Mouse (Mus musculus) limb, embryonic 11.5 days (tissue): ENCODE measurements around the gene Hus1b. TPM values are rescaled to one million over a fixed set of nuclear protein-coding genes. Genes with fewer than 3 reads are reported as not detected.
A peak's percentile ranks its signal among the peaks of the same experiment; 100 is the strongest.

Experiments used
- ATAC-seq: fragments of 200-750 bp; cut with Nextera tagmentation; 2 replicates; pipeline ENCODE4 v1.8.0; 2017; ENCODE audit warnings: low read depth; ENCODE audit not compliant: insufficient number of reproducible peaks, low FRiP score, low TSS enrichment
- DNase-seq: peaks from one replicate; pipeline ENCODE4 v3.0.0-alpha.2; 2015; ENCODE audit warnings: low spot score
- H3K27ac ChIP-seq: fragments of 300-500 bp; sonication (generic); replicated peaks from 2 replicates; pipeline ENCODE4 v1.5.1; 2014; ENCODE audit warnings: low read depth, mild to moderate bottlenecking, low read length
- H3K27me3 ChIP-seq: fragments of 300-500 bp; sonication (generic); 2 replicates; pipeline ENCODE4 v1.6.1; 2014; ENCODE audit warnings: mild to moderate bottlenecking, low read length, mixed read lengths; ENCODE audit not compliant: control insufficient read depth, insufficient read depth
- H3K36me3 ChIP-seq: fragments of 300-500 bp; sonication (generic); 2 replicates; pipeline ENCODE4 v1.6.1; 2014; ENCODE audit warnings: mild to moderate bottlenecking, low read length, moderate library complexity, mixed read lengths; ENCODE audit not compliant: control insufficient read depth, insufficient read depth
- H3K4me1 ChIP-seq: fragments of 300-500 bp; sonication (generic); 2 replicates; pipeline ENCODE4 v1.6.1; 2014; ENCODE audit warnings: low read length, mixed read lengths; ENCODE audit not compliant: control insufficient read depth, insufficient read depth
- H3K4me2 ChIP-seq: fragments of 300-500 bp; sonication (generic); 2 replicates; pipeline ENCODE4 v1.6.1; 2014; ENCODE audit warnings: low read depth, mild to moderate bottlenecking, moderate library complexity; ENCODE audit not compliant: severe bottlenecking
- H3K4me3 ChIP-seq: fragments of 300-500 bp; sonication (generic); 2 replicates; pipeline ENCODE4 v1.5.1; 2014; ENCODE audit warnings: low read depth, low read length
- H3K9ac ChIP-seq: fragments of 300-500 bp; sonication (generic); 2 replicates; pipeline ENCODE4 v1.6.1; 2014; ENCODE audit warnings: mild to moderate bottlenecking, low read length
- H3K9me3 ChIP-seq: fragments of 300-500 bp; sonication (generic); 2 replicates; pipeline ENCODE4 v1.6.1; 2016; ENCODE audit warnings: low read length; ENCODE audit not compliant: control insufficient read depth
- WGBS: fragments of 180-500 bp; shearing (Covaris S2); extraction: QIAGEN DNeasy Blood & Tissue Kit; methylation state at CpG from one replicate; pipeline ENCODE4 v1.1.7; 2014; 5-methylcytosine and 5-hydroxymethylcytosine counted together
- polyA plus RNA-seq: library from polyadenylated mRNA; unstranded; fragments of >200 nt; fragmentation: Nextera tagmentation; extraction: Ambion mirVana; gene quantifications from 2 replicates; pipeline ENCODE4 v1.2.1, GENCODE M21; 2014

Gene Hus1b
- polyA plus RNA-seq, result not detected in 2 replicates

DNA sequence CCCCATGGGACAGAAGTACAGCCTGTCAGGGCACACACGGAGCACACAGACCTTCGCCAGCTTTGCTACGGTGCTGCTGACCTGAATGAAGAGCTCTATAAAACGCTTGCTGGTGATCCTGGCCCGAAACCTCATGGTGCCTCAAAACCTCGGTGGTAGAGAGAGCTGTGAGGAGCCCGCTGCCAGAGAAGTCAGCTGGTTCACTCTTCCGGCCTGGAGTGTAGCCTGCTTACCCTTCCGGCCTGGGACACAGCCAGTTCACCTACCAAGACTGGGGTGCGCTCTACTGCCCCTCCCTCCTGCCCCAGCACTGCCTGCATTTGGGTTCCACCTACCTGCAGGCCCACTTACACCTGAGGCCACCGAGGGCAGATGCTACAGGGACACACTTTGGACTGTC, at the start of gene Hus1b:
Hus1b (minus strand) TSS at position 220 of the 400 bp plus-strand sequence.
- no peak within 1 kb of the TSS for H3K9ac ChIP-seq
- 89% methylated on average over 11 of the region's 11 CpGs for WGBS
- H3K4me1 ChIP-seq, result no peaks in the 10 kb centered on the region

DNA sequence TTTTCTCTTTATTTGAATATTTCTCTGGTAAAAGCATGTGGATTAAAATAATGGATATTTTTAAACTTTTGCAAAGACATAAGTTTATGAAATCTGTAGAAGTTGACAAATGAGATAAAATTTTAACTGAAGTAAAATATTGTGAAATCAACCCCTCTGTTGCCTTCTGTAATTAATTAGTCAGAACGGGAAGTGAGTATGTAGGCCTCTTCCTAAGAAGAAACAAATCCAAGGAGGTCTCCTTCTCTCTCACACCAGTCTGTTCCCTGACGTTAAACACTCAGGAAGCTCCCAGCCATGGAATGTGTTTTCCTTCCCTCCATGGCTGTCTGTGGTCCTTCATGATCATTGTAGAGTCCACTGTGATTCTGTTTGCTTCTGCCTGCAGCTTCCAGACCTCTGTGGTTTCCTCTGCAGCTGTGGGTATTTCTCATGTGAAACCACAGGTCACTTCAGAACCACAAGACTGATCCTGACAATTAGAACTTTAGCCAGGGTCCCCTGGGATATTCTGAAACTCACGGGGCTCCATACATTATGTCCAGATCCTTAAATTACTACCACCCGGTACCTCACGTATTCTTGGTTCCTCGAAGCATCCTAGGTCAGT, 46.8 kb upstream of the Hus1b start:
- no peak for ATAC-seq
- H3K9ac ChIP-seq, result no peak overlapping the region
- 70% methylated on average over 6 of the region's 6 CpGs for WGBS
- H3K27me3 ChIP-seq, result no peaks in the 10 kb centered on the region
- H3K4me2 ChIP-seq, result no peak overlapping the region
- no peaks in the 10 kb centered on the region for H3K9me3 ChIP-seq
- no peaks in the 10 kb centered on the region for H3K4me1 ChIP-seq
- no peaks in the 10 kb centered on the region for H3K36me3 ChIP-seq
- DNase-seq, result no peak
- H3K27ac ChIP-seq, result no peak overlapping the region
- H3K4me3 ChIP-seq, result no peak overlapping the region

More for the DNA sequence above, at the start of gene Hus1b:
- DNase-seq, result no peak
- no peak for ATAC-seq
- Histone ChIP-seq H3K4me3 (no peak within 1 kb of the TSS), H3K27ac (no peak within 1 kb of the TSS), H3K4me2 (no peak within 1 kb of the TSS), H3K36me3 (no peaks in the 10 kb centered on the region), H3K9me3 (no peaks in the 10 kb centered on the region), H3K27me3 (no peaks in the 10 kb centered on the region)

DNA sequence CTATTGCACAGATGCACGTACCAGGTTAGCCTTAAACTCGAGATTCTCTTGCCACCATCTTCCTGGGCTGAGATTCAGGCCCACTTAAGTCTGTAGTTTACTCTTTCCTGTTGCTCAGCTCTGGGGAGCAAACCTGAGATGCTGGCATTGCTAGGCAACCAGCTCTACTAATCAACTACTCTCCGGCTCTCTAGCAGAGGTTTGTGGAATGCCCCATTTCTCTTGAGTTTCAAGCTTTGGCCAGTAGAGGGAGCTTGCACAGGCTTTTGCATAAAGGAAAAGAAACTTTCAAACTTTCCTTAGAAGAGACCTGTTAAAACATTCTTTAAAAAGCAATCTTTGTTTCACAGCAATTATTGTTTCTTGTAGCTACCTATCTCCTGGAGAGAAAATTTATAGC, 46.3 kb upstream of the Hus1b start:
- no peak overlapping the region for H3K4me2 ChIP-seq
- H3K9me3 ChIP-seq, result no peaks in the 10 kb centered on the region
- ATAC-seq (no peak), DNase-seq (peak; percentile 74)
- H3K4me1 ChIP-seq, result no peaks in the 10 kb centered on the region
- H3K27ac ChIP-seq, result no peak overlapping the region
- no peaks in the 10 kb centered on the region for H3K27me3 ChIP-seq
- no peak overlapping the region for H3K4me3 ChIP-seq
- 34% methylated on average over 3 of the region's 3 CpGs for WGBS
- H3K36me3 ChIP-seq, result no peaks in the 10 kb centered on the region
- H3K9ac ChIP-seq, result no peak overlapping the region

DNA sequence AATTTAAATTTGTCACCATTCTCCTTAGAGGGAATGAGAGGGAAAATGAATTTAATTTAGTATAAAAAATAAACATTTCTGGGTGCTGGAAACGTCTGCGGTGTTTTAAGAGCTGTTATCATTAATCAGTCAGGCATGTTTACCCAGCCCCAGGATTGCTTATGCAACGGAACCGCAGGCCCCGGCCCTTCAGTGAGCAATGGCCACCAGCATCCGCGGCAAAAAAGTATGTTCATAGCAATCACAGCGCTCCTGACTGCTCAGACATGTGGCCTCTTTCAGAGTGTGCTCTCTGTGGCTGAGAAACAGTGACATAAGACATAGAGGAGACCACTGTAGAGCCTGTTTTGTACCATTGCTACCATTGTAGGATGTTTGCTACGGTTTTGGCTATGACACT, 42.7 kb upstream of the Hus1b start:
- no peak overlapping the region for H3K4me3 ChIP-seq
- WGBS, result 79% methylated on average over 9 of the region's 9 CpGs

DNA sequence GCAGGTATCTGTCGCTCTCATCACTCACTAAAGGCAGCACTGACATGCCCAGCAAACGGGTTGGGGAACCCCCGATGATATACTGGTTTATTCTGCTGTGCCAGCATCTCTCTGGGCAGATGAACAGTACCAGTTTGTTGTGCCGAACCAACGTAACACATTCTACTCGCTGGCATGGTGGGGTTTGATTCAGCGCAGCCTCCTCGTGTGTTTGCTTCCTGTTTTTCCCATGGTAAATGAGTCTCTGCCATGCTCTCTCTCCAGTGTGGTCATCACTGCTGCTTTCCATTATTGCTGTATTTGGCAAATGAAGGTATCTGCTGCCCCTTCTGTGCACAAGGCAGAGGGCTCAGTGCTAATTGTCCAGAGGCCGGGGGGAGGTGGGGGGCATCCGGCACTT, 42.2 kb upstream of the Hus1b start:
- no peak overlapping the region for H3K4me2 ChIP-seq
- no peak for DNase-seq
- H3K27me3 ChIP-seq, result no peaks in the 10 kb centered on the region; the same call in 1 of the 2 replicates
- no peak overlapping the region for H3K27ac ChIP-seq
- no peaks in the 10 kb centered on the region for H3K4me1 ChIP-seq
- H3K9ac ChIP-seq, result no peak overlapping the region
- no peak for ATAC-seq
- no peak overlapping the region for H3K4me3 ChIP-seq
- no peaks in the 10 kb centered on the region for H3K36me3 ChIP-seq
- no peaks in the 10 kb centered on the region for H3K9me3 ChIP-seq
- 86% methylated on average over 10 of the region's 10 CpGs for WGBS

More for the DNA sequence above, 42.7 kb upstream of the Hus1b start:
- Histone ChIP-seq H3K4me2 (no peak overlapping the region), H3K9ac (no peak overlapping the region), H3K36me3 (no peaks in the 10 kb centered on the region), H3K27me3 (no peaks in the 10 kb centered on the region; the same call in 1 of the 2 replicates), H3K4me1 (no peaks in the 10 kb centered on the region), H3K9me3 (no peaks in the 10 kb centered on the region), H3K27ac (no peak overlapping the region)
- DNase-seq (no peak), ATAC-seq (no peak)

DNA sequence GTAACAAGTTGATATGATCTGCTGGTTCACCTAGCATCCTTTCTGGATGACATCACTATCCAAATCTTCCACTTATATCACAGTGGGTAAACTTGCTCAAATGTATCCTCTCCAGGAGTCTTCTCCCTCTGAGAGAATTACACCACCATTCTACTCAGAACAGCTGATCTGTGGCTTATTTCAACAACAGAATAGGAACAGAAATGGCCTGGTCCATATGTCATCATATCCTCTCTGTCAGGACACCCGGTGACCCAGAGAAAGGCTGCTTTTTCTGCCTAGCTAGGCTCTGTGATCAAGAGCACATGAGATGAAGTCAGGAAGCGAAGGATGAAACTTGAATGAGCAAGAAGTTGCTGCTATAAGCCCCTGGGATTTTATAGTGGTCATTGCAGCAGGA, 40.1 kb upstream of the Hus1b start:
- H3K4me2 ChIP-seq, result no peak overlapping the region
- H3K4me3 ChIP-seq, result no peak overlapping the region
- ATAC-seq, result no peak
- 82% methylated on average over 2 of the region's 2 CpGs for WGBS
- no peak overlapping the region for H3K27ac ChIP-seq
- no peaks in the 10 kb centered on the region; the same call in 1 of the 2 replicates for H3K27me3 ChIP-seq
- H3K9me3 ChIP-seq, result no peaks in the 10 kb centered on the region
- H3K36me3 ChIP-seq, result no peaks in the 10 kb centered on the region
- no peak for DNase-seq
- H3K4me1 ChIP-seq, result no peaks in the 10 kb centered on the region
- no peak overlapping the region for H3K9ac ChIP-seq

DNA sequence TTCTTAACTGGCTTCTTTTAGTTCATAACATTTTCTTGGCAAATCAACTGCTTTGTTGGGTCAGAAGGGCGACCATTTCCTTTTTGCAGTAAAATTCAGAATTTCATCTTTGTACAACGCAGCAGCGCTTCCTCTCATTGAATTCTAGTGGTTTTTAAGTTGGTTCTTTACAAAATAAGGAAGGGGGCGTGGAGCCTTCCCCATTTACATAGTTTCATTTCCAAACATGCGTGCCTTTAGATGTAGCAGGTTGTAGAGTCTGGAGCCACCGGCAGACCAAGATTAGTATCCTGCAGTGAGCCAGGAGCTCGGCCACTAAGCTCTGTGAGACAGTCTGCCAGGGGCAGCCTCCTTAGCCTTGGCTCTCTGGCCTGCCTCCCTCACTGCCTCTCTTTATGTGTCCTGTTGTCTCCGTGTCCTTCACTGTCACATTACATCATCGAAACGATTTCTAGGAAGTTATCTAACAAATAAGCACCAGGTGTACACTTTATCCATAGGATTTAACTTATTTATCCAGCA, 39.4 kb upstream of the Hus1b start:
- no peaks in the 10 kb centered on the region; the same call in 1 of the 2 replicates for H3K27me3 ChIP-seq
- DNase-seq, result no peak

DNA sequence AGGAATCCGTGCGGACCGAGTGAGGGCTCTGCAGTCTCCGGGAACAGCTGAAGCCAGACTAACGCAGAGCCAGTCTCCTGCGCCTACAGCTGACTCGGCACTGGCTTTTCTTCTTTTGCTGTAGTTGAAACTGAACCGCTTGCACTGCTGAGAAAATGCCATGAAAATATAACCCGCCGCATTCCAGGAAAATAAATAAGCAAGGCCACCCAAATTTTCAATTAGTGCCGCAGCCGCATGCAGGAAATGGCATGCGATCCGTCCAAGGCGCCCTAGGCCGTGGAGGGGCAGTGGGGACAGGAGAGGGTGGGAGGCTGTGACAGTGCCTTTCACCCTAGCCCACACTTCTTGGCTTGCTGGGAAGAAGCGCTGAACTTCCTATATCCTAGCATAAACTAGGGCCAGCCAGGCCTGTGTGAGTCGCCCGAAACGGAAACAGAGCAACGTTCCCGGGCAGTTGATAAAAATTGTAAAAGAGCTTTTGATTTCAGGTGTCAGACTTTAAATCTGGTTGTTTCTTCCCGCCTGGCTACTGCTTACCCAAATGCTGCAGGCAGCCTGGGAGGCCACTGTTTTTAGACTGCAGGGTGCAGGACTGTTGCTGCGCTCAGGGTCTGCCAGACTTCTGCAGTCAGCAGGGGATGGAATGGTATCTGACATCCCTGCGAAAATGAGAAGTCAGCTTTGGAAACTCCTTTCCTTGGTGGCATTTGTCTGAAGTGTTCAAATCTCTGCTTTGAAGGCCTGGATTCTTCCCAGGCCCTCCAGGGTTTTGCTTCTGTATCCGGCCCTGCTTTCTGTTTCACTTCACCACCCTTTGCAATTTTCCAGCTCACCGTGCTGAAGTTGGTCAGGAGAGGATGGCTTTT, 38.3 kb upstream of the Hus1b start:
- ATAC-seq (no peak), DNase-seq (peak; percentile 67)
- WGBS, result 12% methylated on average over 27 of the region's 27 CpGs
- peak overlapping the region; percentile 21 for H3K4me3 ChIP-seq
- no peaks in the 10 kb centered on the region for H3K9me3 ChIP-seq
- no peaks in the 10 kb centered on the region for H3K36me3 ChIP-seq
- no peaks in the 10 kb centered on the region; the same call in 1 of the 2 replicates for H3K27me3 ChIP-seq
- no peak overlapping the region for H3K9ac ChIP-seq
- H3K4me2 ChIP-seq, result peak overlapping the region; percentile 63
- no peaks in the 10 kb centered on the region for H3K4me1 ChIP-seq
- H3K27ac ChIP-seq, result no peak overlapping the region

More for the DNA sequence above, 39.4 kb upstream of the Hus1b start:
- no peaks in the 10 kb centered on the region for H3K4me1 ChIP-seq
- no peaks in the 10 kb centered on the region for H3K36me3 ChIP-seq
- no peak overlapping the region for H3K4me3 ChIP-seq
- WGBS, result 80% methylated on average over 10 of the region's 10 CpGs
- no peak overlapping the region for H3K9ac ChIP-seq
- H3K27ac ChIP-seq, result no peak overlapping the region
- no peak overlapping the region for H3K4me2 ChIP-seq
- no peaks in the 10 kb centered on the region for H3K9me3 ChIP-seq
- no peak for ATAC-seq
